Mouse (Mus musculus): Measurements from ENCODE around the gene Rasl11a.

- TF ChIP-seq POLR2A (IDR thresholded peaks at IDR 0.05; ENCODE audit: borderline replicate concordance, insufficient read depth, low read length) = no peak
- no peak for TF ChIP-seq CTCF (IDR thresholded peaks at IDR 0.05; ENCODE audit: borderline replicate concordance, insufficient read depth, low read depth, low read length)
Observed at GRCm38 (mm10) chr5:146813421-146813820, 31.4 kb upstream of the Rasl11a start.
